8 mouse cellular contexts compared by ENCODE assay signal in genomic region chr13:23466911-23467310, GRCm38 (mm10). TPM values are rescaled to one million over a fixed set of nuclear protein-coding genes. Genes with fewer than 3 reads are reported as not detected.
DNase-seq lines count a peak whose midpoint lies in the region; ATAC-seq and TF ChIP-seq lines count a peak whose summit lies in the region.

No protein-coding gene starts in this region.

- no peak overlapping the region for H3K4me2 ChIP-seq in intestine, postnatal 0 days (replicated peaks; ENCODE audit: low read depth)
- H3K4me2 ChIP-seq in midbrain, embryonic 12.5 days (replicated peaks), result no peak overlapping the region
- H3K4me2 ChIP-seq in stomach, embryonic 15.5 days, result no peak overlapping the region

- no peaks in the 10 kb centered on the region for H3K27me3 ChIP-seq in intestine, postnatal 0 days (replicated peaks; ENCODE audit: control insufficient read depth, insufficient read depth, low read length)
- peaks cover 19% of the 10 kb centered on the region for H3K27me3 ChIP-seq in midbrain, embryonic 12.5 days
- H3K27me3 ChIP-seq in stomach, embryonic 15.5 days (replicated peaks), result no peaks in the 10 kb centered on the region

- peak; percentile 56 for ATAC-seq in granulocyte monocyte progenitor cell, adult 5-6 weeks (replicated peaks; ENCODE audit: poor library complexity, severe bottlenecking)
- ATAC-seq in intestine, postnatal 0 days, result peak; percentile 67; the same call in 1 of the 2 replicates
- peak; percentile 61; the same call in 1 of the 2 replicates for ATAC-seq in midbrain, embryonic 12.5 days (ENCODE audit: low FRiP score, low read depth)
- peak; percentile 47; the same call in 1 of the 2 replicates for ATAC-seq in stomach, embryonic 15.5 days (ENCODE audit: insufficient read depth, low FRiP score, low read depth)

- intact Hi-C loops in left cerebral cortex, postnatal 4 days (cut with DNase I), result no loop called here

- H3K27ac ChIP-seq in intestine, postnatal 0 days (ENCODE audit: low read depth, low read length), result no peak overlapping the region
- no peak overlapping the region for H3K27ac ChIP-seq in midbrain, embryonic 12.5 days (replicated peaks)
- no peak overlapping the region for H3K27ac ChIP-seq in stomach, embryonic 15.5 days

- TF ChIP-seq CTCF in intestine, postnatal 0 days (IDR thresholded peaks at IDR 0.05; ENCODE audit: low read depth), result no peak

- H3K9me3 ChIP-seq in intestine, postnatal 0 days (ENCODE audit: control insufficient read depth), result no peaks in the 10 kb centered on the region
- H3K9me3 ChIP-seq in midbrain, embryonic 12.5 days, result no peaks in the 10 kb centered on the region
- H3K9me3 ChIP-seq in stomach, embryonic 15.5 days, result no peaks in the 10 kb centered on the region

- 0 out of 2 replicates have a peak, but pooled peaks cover 3% of the 10 kb centered on the region for H3K4me1 ChIP-seq in intestine, postnatal 0 days (replicated peaks; ENCODE audit: control insufficient read depth, insufficient read depth, low read length)
- peaks cover 23% of the 10 kb centered on the region for H3K4me1 ChIP-seq in midbrain, embryonic 12.5 days
- H3K4me1 ChIP-seq in stomach, embryonic 15.5 days, result peaks cover 14% of the 10 kb centered on the region; the same call in 1 of the 2 replicates

- H3K4me3 ChIP-seq in intestine, postnatal 0 days (ENCODE audit: low read depth, low read length), result no peak overlapping the region
- no peak overlapping the region for H3K4me3 ChIP-seq in midbrain, embryonic 12.5 days
- no peak overlapping the region for H3K4me3 ChIP-seq in stomach, embryonic 15.5 days (replicated peaks)

- WGBS in intestine, postnatal 0 days, result 5% methylated on average over 9 of the region's 9 CpGs
- WGBS in midbrain, embryonic 12.5 days, result under 1% methylated on average over 9 of the region's 9 CpGs
- 5% methylated on average over 9 of the region's 9 CpGs for WGBS in stomach, embryonic 15.5 days

- no peaks in the 10 kb centered on the region for H3K36me3 ChIP-seq in intestine, postnatal 0 days (ENCODE audit: control insufficient read depth, insufficient read depth)
- no peaks in the 10 kb centered on the region for H3K36me3 ChIP-seq in midbrain, embryonic 12.5 days
- no peaks in the 10 kb centered on the region for H3K36me3 ChIP-seq in stomach, embryonic 15.5 days

- H3K9ac ChIP-seq in intestine, postnatal 0 days (ENCODE audit: low read depth, low read length), result no peak overlapping the region
- no peak overlapping the region for H3K9ac ChIP-seq in midbrain, embryonic 12.5 days (replicated peaks)
- H3K9ac ChIP-seq in stomach, embryonic 15.5 days, result no peak overlapping the region

- DNase-seq in urinary bladder, postnatal 14 days (ENCODE audit: low spot score), result peak; percentile 67
- no peak for DNase-seq in urinary bladder, postnatal 10 days (ENCODE audit: low spot score)
- peak; percentile 71 to 73 for DNase-seq in cerebellum, postnatal 10 days
- DNase-seq in left cerebral cortex, postnatal 4 days, result peak; percentile 54

RNA-seq across cellular contexts. Expression of gene Btn1a1, which starts 1.2 kb away (rescaled TPM):
- not detected in 2 replicates for total RNA-seq in granulocyte monocyte progenitor cell, adult 5-6 weeks (2014; fragmentation: Nextera tagmentation)
- not detected in 2 replicates for total RNA-seq in granulocyte monocyte progenitor cell, adult 5-6 weeks (2017)
- polyA plus RNA-seq in intestine, postnatal 0 days (2015; fragmentation: Nextera tagmentation; extraction: Ambion mirVana), result not detected in 2 replicates
- not detected for total RNA-seq in left cerebral cortex, postnatal 4 days (2021)
- polyA plus RNA-seq in midbrain, embryonic 12.5 days (2016; fragmentation: Nextera tagmentation; extraction: Ambion mirVana), result not detected in 2 replicates
- polyA plus RNA-seq in stomach, embryonic 15.5 days (2015; fragmentation: Nextera tagmentation; extraction: Ambion mirVana), result 0.09 and 0.22 TPM in 2 replicates

RNA-seq across cellular contexts. Expression of gene Btn2a2, which starts 21.7 kb away (rescaled TPM):
- not detected in 2 replicates for total RNA-seq in granulocyte monocyte progenitor cell, adult 5-6 weeks (2014; fragmentation: Nextera tagmentation)
- not detected in 2 replicates for total RNA-seq in granulocyte monocyte progenitor cell, adult 5-6 weeks (2017)
- polyA plus RNA-seq in intestine, postnatal 0 days (2015; fragmentation: Nextera tagmentation; extraction: Ambion mirVana), result not detected in 2 replicates
- total RNA-seq in left cerebral cortex, postnatal 4 days (2021), result not detected
- 0.10 and 0.17 TPM in 2 replicates for polyA plus RNA-seq in midbrain, embryonic 12.5 days (2016; fragmentation: Nextera tagmentation; extraction: Ambion mirVana)
- polyA plus RNA-seq in stomach, embryonic 15.5 days (2015; fragmentation: Nextera tagmentation; extraction: Ambion mirVana), result 0.08 and 0.15 TPM in 2 replicates

RNA-seq across cellular contexts. Expression of gene Abt1, which starts 43.2 kb away (rescaled TPM):
- total RNA-seq in granulocyte monocyte progenitor cell, adult 5-6 weeks (2014; fragmentation: Nextera tagmentation), result 2.9 and 5.7 TPM in 2 replicates
- total RNA-seq in granulocyte monocyte progenitor cell, adult 5-6 weeks (2017), result 11.0 and 13.7 TPM in 2 replicates
- 5.1 and 5.6 TPM in 2 replicates for polyA plus RNA-seq in intestine, postnatal 0 days (2015; fragmentation: Nextera tagmentation; extraction: Ambion mirVana)
- total RNA-seq in left cerebral cortex, postnatal 4 days (2021), result 1 to 10 TPM; 5.6 to 6.1 TPM
- 10.1 and 12.3 TPM in 2 replicates for polyA plus RNA-seq in midbrain, embryonic 12.5 days (2016; fragmentation: Nextera tagmentation; extraction: Ambion mirVana)
- 10.7 and 11.9 TPM in 2 replicates for polyA plus RNA-seq in stomach, embryonic 15.5 days (2015; fragmentation: Nextera tagmentation; extraction: Ambion mirVana)
